Mouse (Mus musculus): ENCODE data around the gene Pibf1.

Gene Pibf1

GRCm38 (mm10) chr14:99141786-99142633, 42.8 kb downstream of the Pibf1 start:
- DNase-seq (ENCODE audit: low spot score in 2 of 2), result peak; percentile 69 to 88

DNA sequence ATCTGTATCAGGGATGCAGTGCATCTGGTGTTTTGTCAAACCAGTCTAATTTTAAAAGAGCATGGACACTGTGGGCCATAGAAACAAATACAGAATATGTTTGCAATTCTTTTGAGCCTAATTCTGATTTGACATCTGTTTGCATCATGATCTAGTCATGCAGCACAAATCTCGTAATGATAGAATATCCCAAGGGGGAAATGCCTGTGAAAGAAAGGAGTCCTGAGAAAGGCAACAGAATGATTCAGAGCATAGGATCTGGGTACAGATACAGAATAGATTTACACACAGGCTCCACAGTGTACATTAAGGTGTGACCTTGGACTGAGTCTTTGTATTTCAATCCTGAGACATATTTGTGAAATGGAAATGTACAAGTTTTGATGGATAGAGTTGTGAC, 47.6 kb downstream of the Pibf1 start:
- no peak for DNase-seq (ENCODE audit: low spot score in 2 of 2)

- DNase-seq (ENCODE audit: low spot score in 2 of 2), result no peak
Observed at GRCm38 (mm10) chr14:99152683-99153082, 53.5 kb downstream of the Pibf1 start.

DNA sequence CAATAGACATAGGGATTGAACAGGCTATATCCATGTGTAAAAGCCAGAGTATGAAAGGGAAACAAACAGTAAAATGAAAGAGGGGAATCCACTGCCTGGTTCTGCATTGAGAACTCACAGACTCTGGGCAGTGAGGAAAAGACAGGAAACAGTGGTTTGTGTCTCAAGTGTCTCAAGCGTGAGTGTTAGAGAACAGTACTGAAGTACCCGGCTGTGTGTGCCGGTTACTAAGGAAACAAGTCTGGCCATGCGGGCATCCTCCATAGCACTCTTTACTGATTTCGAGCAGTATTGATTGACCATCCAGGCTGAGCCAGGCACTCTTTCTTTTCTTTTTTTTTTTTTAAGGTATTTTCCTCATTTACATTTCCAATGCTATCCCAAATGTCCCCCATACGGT, 60.7 kb downstream of the Pibf1 start:
- no peak for DNase-seq (ENCODE audit: low spot score in 2 of 2)

GRCm38 (mm10) chr14:99163051-99163450, 63.8 kb downstream of the Pibf1 start:
- DNase-seq (ENCODE audit: low spot score in 2 of 2), result no peak

DNA sequence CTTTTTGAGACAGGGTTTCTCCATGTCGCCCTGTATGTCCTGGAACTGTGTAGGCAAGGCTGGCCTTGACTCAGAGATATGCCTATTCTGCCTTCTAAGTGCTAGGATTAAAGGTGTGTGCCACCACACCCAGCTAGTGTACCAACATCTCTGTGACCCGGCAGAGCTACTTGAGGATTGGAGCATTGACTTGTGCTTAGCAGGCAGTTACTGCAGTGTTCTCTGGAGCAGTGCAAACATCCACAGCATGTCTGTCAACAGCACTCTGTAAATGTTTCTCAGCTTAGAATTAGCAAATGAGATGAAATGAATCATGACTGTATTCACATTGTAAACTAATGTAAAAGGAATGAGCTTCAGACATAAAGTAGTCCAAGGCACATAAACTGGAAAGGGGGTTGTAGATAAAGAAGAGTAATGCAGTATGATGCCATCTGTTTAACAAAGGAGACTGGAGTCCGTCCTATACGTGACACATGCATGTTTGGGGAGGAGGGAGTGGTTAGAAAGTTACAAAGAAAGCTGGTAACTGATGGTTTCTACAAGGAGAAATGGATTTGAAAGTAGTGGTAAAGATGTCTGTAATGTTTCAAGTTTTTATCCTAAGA, 75.0 kb downstream of the Pibf1 start:
- no peak for DNase-seq (ENCODE audit: low spot score in 2 of 2)

- no peak for DNase-seq (ENCODE audit: low spot score in 2 of 2)
Observed at GRCm38 (mm10) chr14:99176559-99176958, 77.3 kb downstream of the Pibf1 start.

DNA sequence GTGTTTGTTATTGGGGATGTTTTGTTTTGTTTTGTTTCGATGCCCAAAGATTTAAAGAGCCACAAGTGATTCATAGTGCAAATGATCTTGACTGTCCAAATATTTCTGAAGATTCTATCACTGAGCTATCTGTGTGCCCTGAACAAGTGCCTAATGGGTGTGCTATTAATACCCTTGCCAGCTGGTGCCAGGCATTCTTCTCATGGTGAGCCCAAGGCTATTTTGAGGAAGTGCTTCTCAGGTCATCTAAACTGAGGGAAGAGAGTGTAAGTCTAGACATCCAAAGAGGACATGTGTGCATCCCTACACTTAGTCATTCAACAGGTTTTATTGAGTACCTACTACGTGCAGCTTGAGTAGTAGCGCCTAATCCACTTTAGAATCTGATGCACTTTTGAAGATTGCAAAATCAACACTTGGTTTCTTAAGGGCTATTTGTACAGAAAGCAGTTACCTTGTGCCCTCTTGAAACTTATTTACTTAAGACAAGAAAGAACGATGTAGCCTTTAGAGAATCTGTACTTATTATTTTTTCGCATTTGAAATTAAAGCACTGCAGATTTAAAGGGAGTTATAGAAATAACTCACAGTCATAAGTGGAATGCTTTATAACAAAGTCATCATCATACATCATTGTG, 91.0 kb downstream of the Pibf1 start:
- DNase-seq (ENCODE audit: low spot score in 2 of 2), result no peak

DNA sequence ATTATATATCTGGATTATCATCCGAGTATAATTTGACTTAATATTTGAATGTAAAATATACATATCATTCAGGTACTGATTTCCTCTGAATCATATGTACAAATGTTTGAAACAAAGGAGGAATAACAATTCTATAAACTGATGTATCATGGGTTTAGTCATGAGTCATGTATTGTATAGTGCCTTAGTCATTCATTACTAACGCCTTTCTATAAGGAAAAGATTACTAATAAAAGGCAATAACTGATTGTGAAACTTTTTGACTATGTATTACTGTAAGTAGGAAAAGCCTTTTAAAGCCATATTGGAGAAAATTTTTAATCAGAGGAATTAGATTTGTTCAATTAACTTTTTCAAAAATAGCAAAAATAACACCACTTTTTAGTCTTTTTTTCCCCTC, 106.6 kb downstream of the Pibf1 start:
- DNase-seq (ENCODE audit: low spot score in 2 of 2), result no peak

GRCm38 (mm10) chr14:99206591-99206990, 107.4 kb downstream of the Pibf1 start:
- DNase-seq (ENCODE audit: low spot score in 2 of 2), result no peak

DNA sequence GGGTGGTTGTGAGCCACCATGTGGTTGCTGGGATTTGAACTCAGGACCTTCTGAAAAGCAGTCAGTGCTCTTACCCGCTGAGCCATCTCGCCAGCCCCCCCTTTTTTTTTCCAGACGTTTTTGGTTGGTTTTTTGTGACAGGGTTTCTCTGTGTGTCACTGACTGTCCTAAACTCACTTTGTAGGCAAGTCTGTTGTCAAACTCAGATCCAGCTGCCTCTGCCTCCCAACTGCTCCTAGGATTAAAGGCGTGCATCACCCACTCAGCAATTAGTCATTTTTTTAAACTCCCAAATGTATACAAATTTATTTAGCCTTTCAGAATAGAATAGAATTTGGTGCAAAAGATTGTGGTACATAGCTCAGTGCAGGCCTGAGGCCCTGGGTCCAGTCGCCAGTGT, 111.2 kb downstream of the Pibf1 start:
- no peak for DNase-seq (ENCODE audit: low spot score in 2 of 2)

GRCm38 (mm10) chr14:99218396-99219012, 119.3 kb downstream of the Pibf1 start:
- no peak for DNase-seq (ENCODE audit: low spot score in 2 of 2)

DNA sequence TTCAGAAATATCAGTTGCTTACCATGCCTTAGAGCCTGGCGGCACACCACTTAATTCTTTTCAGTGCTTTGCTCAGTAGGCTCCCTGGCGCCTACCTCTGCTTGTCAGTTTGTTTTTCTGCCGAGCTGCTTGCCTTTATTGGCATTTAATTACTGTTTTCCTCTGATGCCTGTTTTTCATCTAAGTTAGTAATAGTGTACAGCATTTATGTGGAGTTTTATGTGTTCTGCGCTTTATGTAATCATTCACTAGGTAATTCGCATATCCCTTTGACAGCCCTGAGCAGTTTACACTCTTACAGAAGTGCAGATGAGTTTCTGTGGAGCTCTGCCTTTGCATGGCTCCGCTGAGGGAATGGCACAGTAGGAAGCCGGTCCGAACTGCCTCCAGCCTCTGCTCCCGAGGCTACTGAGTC, 120.5 kb downstream of the Pibf1 start:
- DNase-seq (ENCODE audit: low spot score in 2 of 2), result no peak

GRCm38 (mm10) chr14:99225929-99226328, 126.7 kb downstream of the Pibf1 start:
- no peak for DNase-seq (ENCODE audit: low spot score in 2 of 2)

DNA sequence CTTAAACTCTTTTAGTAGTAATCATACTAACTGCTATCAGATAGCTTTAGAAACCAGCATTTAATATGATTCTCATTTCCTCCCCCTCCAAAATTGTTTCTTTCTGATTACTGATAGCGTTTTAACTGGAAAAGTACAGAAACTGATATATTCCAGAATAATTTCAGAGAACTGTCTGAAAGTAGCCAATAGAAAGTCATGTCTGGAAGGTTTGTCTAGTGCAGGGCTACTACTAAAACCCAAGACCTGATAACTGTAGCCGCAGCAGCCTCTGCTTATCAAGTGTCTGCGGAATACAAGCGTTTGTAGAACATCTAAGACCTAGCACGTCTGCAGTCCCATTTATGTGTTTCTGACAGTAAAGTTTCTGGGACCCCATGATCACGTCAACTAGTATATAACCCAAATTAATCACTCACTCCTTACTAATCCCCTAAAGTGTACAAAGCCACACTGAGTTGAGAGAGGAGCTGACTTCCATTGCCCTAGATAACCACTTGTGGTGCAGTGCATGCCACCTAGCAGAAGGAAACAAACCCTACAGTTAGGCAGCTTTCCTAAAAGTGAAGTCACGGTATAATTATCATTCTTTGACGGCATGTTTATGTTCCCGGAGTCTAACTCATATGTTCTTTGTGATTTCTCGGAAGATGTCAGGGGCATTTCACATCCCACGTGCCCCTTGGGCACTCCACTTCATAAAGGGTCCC, 130.0 kb downstream of the Pibf1 start:
- DNase-seq (ENCODE audit: low spot score in 2 of 2), result no peak

DNA sequence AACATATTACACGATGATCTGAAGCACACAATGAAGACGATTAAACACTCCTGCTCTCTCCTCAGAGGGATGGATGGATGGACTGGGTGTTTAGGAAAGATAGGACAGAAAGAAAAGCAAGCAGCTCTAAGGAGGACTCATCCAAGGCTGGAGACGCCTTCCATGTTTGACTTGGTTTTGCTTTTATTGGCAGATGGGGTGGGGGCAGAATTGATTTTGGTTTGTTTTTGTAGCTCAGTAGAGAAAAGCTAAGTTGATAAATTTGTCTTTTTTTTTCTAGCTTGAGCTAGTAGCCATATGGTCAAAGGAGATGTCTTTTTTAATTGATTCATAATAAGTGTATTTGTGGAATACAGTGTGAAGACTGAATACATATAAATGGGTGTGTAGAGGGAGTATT, 133.8 kb downstream of the Pibf1 start:
- DNase-seq (ENCODE audit: low spot score in 2 of 2), result no peak

DNA sequence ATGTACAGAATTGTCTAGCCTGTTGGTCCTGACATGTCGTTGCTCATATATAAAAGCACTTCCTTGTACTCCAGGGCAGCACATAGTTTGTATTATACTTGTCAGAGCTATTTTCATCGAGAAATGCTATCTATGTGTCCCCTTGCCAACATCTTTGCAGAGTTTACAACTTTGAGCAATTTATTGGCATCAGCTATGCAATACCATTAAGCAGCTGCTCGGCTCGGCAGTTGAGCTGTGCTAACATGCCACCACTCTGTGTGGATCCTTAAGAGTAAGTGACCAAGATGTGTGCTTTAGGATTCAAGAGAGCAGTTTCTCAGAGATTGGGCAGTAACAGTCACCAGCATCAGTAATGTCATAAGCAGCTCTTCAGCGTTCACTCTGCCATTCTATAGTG, 137.9 kb downstream of the Pibf1 start:
- DNase-seq (ENCODE audit: low spot score in 2 of 2), result no peak

DNA sequence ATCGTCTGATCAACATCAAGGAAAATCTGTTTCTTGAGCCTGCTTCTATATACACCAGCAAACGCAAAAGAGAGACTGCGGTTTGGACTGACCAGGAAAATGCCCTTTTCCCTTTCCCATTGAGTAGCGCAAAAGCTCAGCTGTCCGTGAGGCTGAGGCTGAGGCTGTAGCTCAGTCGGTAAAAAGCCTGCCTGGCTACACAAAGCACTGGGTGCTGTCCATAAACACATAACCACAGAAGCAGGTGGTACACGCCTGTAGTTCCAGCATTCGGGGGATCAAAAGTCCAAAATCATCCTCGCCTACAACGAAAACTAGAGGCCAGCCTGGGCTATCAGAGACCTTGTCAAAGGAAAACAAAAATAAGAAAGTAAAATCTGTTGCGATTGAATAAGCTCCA, 141.3 kb downstream of the Pibf1 start:
- no peak for DNase-seq (ENCODE audit: low spot score in 2 of 2)

GRCm38 (mm10) chr14:99244508-99244907, 145.3 kb downstream of the Pibf1 start:
- DNase-seq (ENCODE audit: low spot score in 2 of 2), result no peak

DNA sequence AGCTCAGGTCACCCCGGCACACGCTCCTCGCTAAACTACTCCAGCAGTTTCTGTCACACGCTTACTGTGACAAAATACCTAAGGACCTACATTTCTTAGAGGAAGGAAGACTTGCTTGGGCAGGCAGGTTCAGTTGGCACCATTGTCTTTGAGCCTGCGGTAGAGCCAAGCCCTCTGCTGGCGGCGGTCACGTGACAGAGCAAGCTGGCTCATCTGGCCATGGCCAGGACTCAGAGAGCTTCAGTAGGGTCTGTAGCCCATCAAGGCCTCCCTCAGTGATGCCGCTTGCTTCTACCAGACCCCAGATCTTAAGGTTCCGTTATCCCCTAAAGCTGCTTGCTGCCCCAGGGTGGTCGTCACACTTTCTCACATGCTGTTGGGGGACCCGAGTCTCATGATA, 162.8 kb downstream of the Pibf1 start:
- DNase-seq (ENCODE audit: low spot score in 2 of 2), result no peak

GRCm38 (mm10) chr14:99263816-99264215, 164.6 kb downstream of the Pibf1 start:
- no peak for DNase-seq (ENCODE audit: low spot score in 2 of 2)

DNA sequence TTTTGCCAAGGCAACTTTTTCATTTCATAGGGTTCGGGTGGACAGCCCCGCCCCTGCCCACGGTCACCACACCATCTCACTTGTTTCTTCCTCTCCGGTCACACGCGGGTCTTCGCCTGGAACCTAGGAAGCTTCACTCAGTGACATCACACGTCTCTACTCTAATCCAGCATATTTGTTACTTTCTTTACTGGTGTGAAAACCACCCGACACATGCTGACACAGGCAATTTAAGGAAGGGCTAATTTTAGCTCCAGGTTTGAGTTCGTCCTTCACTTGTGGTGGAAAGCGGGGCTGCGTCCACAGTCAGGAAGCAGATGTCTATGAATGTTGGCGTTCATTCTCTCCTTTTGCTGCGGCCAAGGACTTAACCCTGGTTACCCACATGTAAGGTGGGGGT, 166.6 kb downstream of the Pibf1 start:
- no peak for DNase-seq (ENCODE audit: low spot score in 2 of 2)
